Mouse (Mus musculus) myocyte (in vitro differentiated cells): ENCODE data around the gene Aig1.

ENCODE experiments used
- CEBPB ChIP-seq: IDR thresholded peaks from 2 replicates; pipeline ENCODE4 v1.6.1; 2011; ENCODE audit warnings: mild to moderate bottlenecking, moderate library complexity; ENCODE audit not compliant: poor library complexity, insufficient read depth, severe bottlenecking
- E2F4 ChIP-seq: IDR thresholded peaks from one replicate; pipeline ENCODE4 v1.6.1; 2011; ENCODE audit warnings: mild to moderate bottlenecking, control low read depth, moderate library complexity; ENCODE audit not compliant: insufficient read depth
- MAX ChIP-seq: IDR thresholded peaks from one replicate; pipeline ENCODE4 v1.6.1; 2011; ENCODE audit warnings: low read depth, mild to moderate bottlenecking, control low read depth
- MYOD1 ChIP-seq, 3 experiments: IDR thresholded peaks; one replicate each; pipeline ENCODE4 v1.6.1; 2011; ENCODE audit warnings: control low read depth in 2 of 3, low read depth in 2 of 3, mild to moderate bottlenecking in 2 of 3, moderate library complexity in 1 of 3; ENCODE audit not compliant: insufficient read length in 2 of 3, control insufficient read depth in 1 of 3
- MYOG ChIP-seq, 3 experiments: IDR thresholded peaks; one replicate each; pipeline ENCODE4 v1.6.1; 2011; ENCODE audit warnings: control low read depth in 2 of 3, low read depth in 2 of 3, mild to moderate bottlenecking in 2 of 3; ENCODE audit not compliant: insufficient read length in 2 of 3, control insufficient read depth in 1 of 3, insufficient read depth in 1 of 3
- POLR2A ChIP-seq: IDR thresholded peaks from one replicate; pipeline ENCODE4 v1.6.1; 2011; ENCODE audit warnings: low read depth, mild to moderate bottlenecking, control low read depth, moderate library complexity; ENCODE audit not compliant: insufficient read length
- POLR2AphosphoS2 ChIP-seq: IDR thresholded peaks from one replicate; pipeline ENCODE4 v1.6.1; 2011; ENCODE audit warnings: low read depth, control low read depth; ENCODE audit not compliant: insufficient read length
- REST ChIP-seq: IDR thresholded peaks from one replicate; pipeline ENCODE4 v1.6.1; 2011; ENCODE audit warnings: mild to moderate bottlenecking, control low read depth, moderate library complexity; ENCODE audit not compliant: insufficient read depth, insufficient read length
- SRF ChIP-seq: IDR thresholded peaks from one replicate; pipeline ENCODE4 v1.6.1; 2011; ENCODE audit warnings: low read depth; ENCODE audit not compliant: control insufficient read depth, insufficient read length
- TCF12 ChIP-seq: IDR thresholded peaks from one replicate; pipeline ENCODE4 v1.6.1; 2011; ENCODE audit warnings: mild to moderate bottlenecking, control low read depth; ENCODE audit not compliant: poor library complexity, insufficient read depth, severe bottlenecking
- TCF3 ChIP-seq: IDR thresholded peaks from one replicate; pipeline ENCODE4 v1.6.1; 2011; ENCODE audit warnings: low read depth, control low read depth; ENCODE audit not compliant: insufficient read length
- USF1 ChIP-seq: IDR thresholded peaks from one replicate; pipeline ENCODE4 v1.6.1; 2011; ENCODE audit warnings: low read depth, mild to moderate bottlenecking, control low read depth, moderate library complexity

- TF ChIP-seq POLR2A = no peak
- no peak for TF ChIP-seq MYOD1 (IDR thresholded peaks at IDR 0.05; ENCODE audit: control insufficient read depth in 1 of 3, insufficient read length in 2 of 3, low read depth in 2 of 3)
- TF ChIP-seq MAX = no peak
- TF ChIP-seq TCF3 = no peak
- TF ChIP-seq SRF = no peak
- no peak for TF ChIP-seq REST
- TF ChIP-seq E2F4 = no peak
- TF ChIP-seq TCF12 = no peak
- no peak for TF ChIP-seq MYOG (IDR thresholded peaks at IDR 0.05; ENCODE audit: control insufficient read depth in 1 of 3, insufficient read depth in 1 of 3, insufficient read length in 2 of 3, low read depth in 2 of 3)
- TF ChIP-seq USF1 = no peak
- no peak for TF ChIP-seq CEBPB
- TF ChIP-seq POLR2AphosphoS2 = no peak
These were observed 23.9 kb downstream of the Aig1 start for GRCm38 (mm10) chr10:13844864-13845263.
